Mouse (Mus musculus) central nervous system, embryonic 11.5 days (tissue): Measurements from ENCODE around the gene Sh2d6. TPM values are rescaled to one million over a fixed set of nuclear protein-coding genes. Genes with fewer than 3 reads are reported as not detected.

Experiments
- polyA plus RNA-seq: library from polyadenylated mRNA; depleted of rRNA; stranded (reverse); fragments of >200 nt; gene quantifications from 2 replicates; pipeline ENCODE4 v1.2.3, GENCODE M21; 2012; rRNA removed

Gene Sh2d6
- 0.34 and 0.55 TPM in 2 replicates for polyA plus RNA-seq

DNA sequence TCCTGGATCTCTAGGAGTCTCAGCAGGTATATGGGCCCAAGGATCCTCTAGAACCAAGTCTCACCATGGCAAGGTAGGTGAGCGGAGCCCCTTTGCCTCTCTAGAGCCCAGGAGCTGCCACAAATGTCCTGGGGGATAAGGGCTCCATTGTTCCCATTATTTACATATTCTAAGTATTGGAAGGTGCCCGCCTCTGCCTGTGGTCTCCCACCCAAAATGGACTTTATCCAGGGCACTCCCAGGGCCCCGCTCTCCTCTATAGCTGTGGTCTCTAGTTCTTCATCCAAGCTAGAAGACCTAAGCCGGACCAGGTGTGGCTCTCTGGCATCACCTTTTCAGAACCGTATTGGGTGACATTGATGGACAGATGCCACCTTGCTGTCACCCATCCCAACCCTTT lies at the start of gene Sh2d6:
TSS of gene Sh2d6 (minus strand) at position 101 of the 400 bp plus-strand sequence.

DNA sequence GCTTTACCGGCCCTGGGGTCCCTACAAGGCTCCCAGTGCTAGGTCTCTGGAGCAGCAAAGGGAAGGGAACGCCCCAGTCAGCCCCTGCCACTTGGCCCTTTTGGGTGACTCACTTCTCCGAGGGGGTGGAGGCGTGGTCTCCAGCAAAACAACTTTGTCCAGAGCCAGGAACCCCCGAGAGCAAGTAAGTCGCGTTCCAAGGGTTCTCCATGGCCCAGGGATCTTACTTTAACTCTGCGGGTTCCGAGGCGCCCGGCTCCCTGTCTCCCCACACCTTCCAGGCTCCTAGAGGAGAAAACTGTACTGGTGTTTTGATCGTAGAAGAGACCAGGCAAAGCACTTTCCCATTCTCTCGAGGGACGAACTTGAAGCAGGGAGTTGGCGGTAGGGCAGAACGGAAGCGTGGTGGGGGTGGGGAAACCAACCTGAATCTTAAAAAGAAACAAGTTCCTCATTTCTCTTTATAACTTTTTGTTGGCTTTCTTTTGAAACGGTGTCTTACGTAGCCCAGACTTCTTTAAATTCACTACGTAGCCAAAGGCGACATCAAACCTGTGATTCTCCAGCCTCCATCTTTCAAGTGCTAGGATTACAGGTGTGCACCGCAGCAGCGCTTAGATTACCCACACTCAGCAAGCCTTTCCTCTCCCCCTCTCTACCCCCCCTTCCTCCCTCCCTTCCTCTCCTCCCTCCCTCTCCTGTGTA lies 22.9 kb upstream of the Sh2d6 start, which contains the start of gene Capg:
TSS of gene Capg (plus strand) at position 109 of the 705 bp plus-strand sequence.

Other genes with a start within 250 kb of the Sh2d6 start
- 0.09 TPM in 1 of 2 replicates, not detected in the other for gene Sftpb, start 217.1 kb downstream of the Sh2d6 start, polyA plus RNA-seq
- gene Usp39, start 176.5 kb downstream of the Sh2d6 start, polyA plus RNA-seq, result 59.2 and 62.7 TPM in 2 replicates
- 25.5 and 29.6 TPM in 2 replicates for gene 0610030E20Rik, start 174.4 kb downstream of the Sh2d6 start, polyA plus RNA-seq
- gene Tmem150a, start 166.3 kb downstream of the Sh2d6 start, polyA plus RNA-seq, result 6.8 and 15.5 TPM in 2 replicates
- 64.9 and 70.5 TPM in 2 replicates for gene Rnf181, start 154.8 kb downstream of the Sh2d6 start, polyA plus RNA-seq
- gene Vamp5, start 141.2 kb downstream of the Sh2d6 start, polyA plus RNA-seq, result 19.4 and 20.6 TPM in 2 replicates
- gene Vamp8, start 131.0 kb downstream of the Sh2d6 start, polyA plus RNA-seq, result 60.3 and 66.4 TPM in 2 replicates
- 21.2 and 25.7 TPM in 2 replicates for gene Ggcx, start 107.4 kb downstream of the Sh2d6 start, polyA plus RNA-seq
- gene Mat2a, start 82.1 kb downstream of the Sh2d6 start, polyA plus RNA-seq, result 269 and 319 TPM in 2 replicates
- gene Capg, start 22.7 kb upstream of the Sh2d6 start, polyA plus RNA-seq, result 4.9 and 7.1 TPM in 2 replicates
- gene Elmod3, start 76.7 kb upstream of the Sh2d6 start, polyA plus RNA-seq, result 7.8 and 11.3 TPM in 2 replicates
- gene Retsat, start 76.8 kb upstream of the Sh2d6 start, polyA plus RNA-seq, result 2.8 and 4.7 TPM in 2 replicates
- gene Tgoln1, start 95.3 kb upstream of the Sh2d6 start, polyA plus RNA-seq, result 22.2 and 24.3 TPM in 2 replicates